ENCODE assay signal across 8 mouse cellular contexts in genomic region chr10:82811855-82812431, GRCm38 (mm10). TPM values are rescaled to one million over a fixed set of nuclear protein-coding genes. Genes with fewer than 3 reads are reported as not detected.
DNase-seq lines count a peak whose midpoint lies in the region; ATAC-seq and TF ChIP-seq lines count a peak whose summit lies in the region.

No protein-coding gene starts in this region.

- peak; percentile 71 for TF ChIP-seq CTCF in kidney, adult 2 months (conservative IDR thresholded peaks at IDR 0.05; ENCODE audit: insufficient read depth, insufficient read length, low read depth, low read length)
- TF ChIP-seq CTCF in liver, adult 2 months (IDR thresholded peaks at IDR 0.05; ENCODE audit: low read depth, low read length): peak; percentile 81

- ATAC-seq in embryonic facial prominence, embryonic 12.5 days (ENCODE audit: insufficient number of reproducible peaks, insufficient read depth, low FRiP score, low TSS enrichment): peak; percentile 38; the same call in 1 of the 2 replicates
- peak; percentile 76 for ATAC-seq in monocyte, adult 5-6 weeks (replicated peaks; ENCODE audit: insufficient number of reproducible peaks, low FRiP score, low TSS enrichment, poor library complexity, severe bottlenecking)

- H3K36me3 ChIP-seq in embryonic facial prominence, embryonic 12.5 days: no peaks in the 10 kb centered on the region
- no peaks in the 10 kb centered on the region for H3K36me3 ChIP-seq in kidney, adult 2 months (ENCODE audit: control insufficient read depth, insufficient read depth, low read length)
- H3K36me3 ChIP-seq in liver, adult 2 months (ENCODE audit: control insufficient read depth, insufficient read depth, low read length): no peaks in the 10 kb centered on the region

- H3K27me3 ChIP-seq in embryonic facial prominence, embryonic 12.5 days: no peaks in the 10 kb centered on the region
- no peaks in the 10 kb centered on the region for H3K27me3 ChIP-seq in kidney, adult 2 months (replicated peaks; ENCODE audit: control insufficient read depth, insufficient read depth, low read length)
- H3K27me3 ChIP-seq in liver, adult 2 months (ENCODE audit: control insufficient read depth, insufficient read depth, low read length): no peaks in the 10 kb centered on the region

- WGBS in embryonic facial prominence, embryonic 12.5 days: 5% methylated on average over 50 of the region's 52 CpGs
- 9% methylated on average over 40 of the region's 52 CpGs for WGBS in kidney, adult 2 months
- 6% methylated on average over 42 of the region's 52 CpGs for WGBS in liver, adult 2 months

- H3K79me2 ChIP-seq in liver, adult 2 months (ENCODE audit: control insufficient read depth, insufficient read depth, low read length): no peaks in the 10 kb centered on the region

- no peaks in the 10 kb centered on the region for H3K9me3 ChIP-seq in embryonic facial prominence, embryonic 12.5 days

- peak overlapping the region; percentile 48 for H3K4me3 ChIP-seq in embryonic facial prominence, embryonic 12.5 days
- H3K4me3 ChIP-seq in kidney, adult 2 months (ENCODE audit: insufficient read depth, low read depth, low read length): peak overlapping the region; percentile 48
- peak overlapping the region; percentile 64 for H3K4me3 ChIP-seq in liver, adult 2 months (ENCODE audit: insufficient read depth, low read depth, low read length)

- no peak overlapping the region for H3K27ac ChIP-seq in embryonic facial prominence, embryonic 12.5 days
- no peak overlapping the region for H3K27ac ChIP-seq in kidney, adult 2 months (ENCODE audit: insufficient read depth, low read depth, low read length)
- H3K27ac ChIP-seq in liver, adult 2 months (replicated peaks; ENCODE audit: insufficient read depth, low read depth, low read length): no peak overlapping the region

- H3K4me2 ChIP-seq in embryonic facial prominence, embryonic 12.5 days (replicated peaks): peak overlapping the region; percentile 61

- DNase-seq in left cerebral cortex, adult 18-20 months (ENCODE audit: low spot score in 2 of 2): peak; percentile 77 to 78
- DNase-seq in left cerebral cortex, adult 11 months (ENCODE audit: low spot score): no peak
- DNase-seq in heart, adult 8-10 months (ENCODE audit: low spot score): peak; percentile 36
- peak; percentile 73 for DNase-seq in kidney, adult 2 months
- no peak for DNase-seq in liver, adult 2 months (ENCODE audit: extremely low read depth, low read depth, low spot score)
- DNase-seq in spleen, postnatal 10 days (ENCODE audit: low spot score in 2 of 2): peak; percentile 73 to 85

- H3K9ac ChIP-seq in embryonic facial prominence, embryonic 12.5 days: peak overlapping the region; percentile 44; the same call in 1 of the 2 replicates
- H3K9ac ChIP-seq in liver, adult 2 months (ENCODE audit: low read depth, low read length): peak overlapping the region; percentile 61

- peaks cover 14% of the 10 kb centered on the region for H3K4me1 ChIP-seq in embryonic facial prominence, embryonic 12.5 days
- peaks cover 14% of the 10 kb centered on the region for H3K4me1 ChIP-seq in kidney, adult 2 months (ENCODE audit: control insufficient read depth, insufficient read depth, low read length)
- H3K4me1 ChIP-seq in liver, adult 2 months (ENCODE audit: control insufficient read depth, insufficient read depth, low read length): peaks cover 8% of the 10 kb centered on the region; the same call in 1 of the 2 replicates

- no peak for TF ChIP-seq POLR2A in kidney, adult 2 months (IDR thresholded peaks at IDR 0.05; ENCODE audit: low read depth, low read length)
- TF ChIP-seq POLR2A in liver, adult 2 months (IDR thresholded peaks at IDR 0.05; ENCODE audit: extremely low read depth, insufficient read depth, low read length): no peak

RNA-seq across cellular contexts. Expression of gene Txnrd1, which starts 21.8 kb away (rescaled TPM):
- total RNA-seq in left cerebral cortex, adult 18-20 months (2021): 10 to 100 TPM; 50.2 to 53.9 TPM
- polyA plus RNA-seq in embryonic facial prominence, embryonic 12.5 days (2016; fragmentation: Nextera tagmentation; extraction: Ambion mirVana): 143 and 148 TPM in 2 replicates
- total RNA-seq in heart, adult 8-10 months (2022): 10 to 100 TPM; 57.3 to 65.7 (median 59.4) TPM
- polyA plus RNA-seq in kidney, adult 2 months (2012; rRNA removed): 58.0 and 62.1 TPM in 2 replicates
- 71.2 and 83.2 TPM in 2 replicates for total RNA-seq in liver, adult 2 months (2014; rRNA removed)
- 50.4 and 51.9 TPM in 2 replicates for polyA plus RNA-seq in liver, adult 2 months (2012; rRNA removed)
- total RNA-seq in monocyte, adult 5-6 weeks (2017): 68.5 to 96.1 TPM (median 73.4 TPM) in 3 replicates

RNA-seq across cellular contexts. Expression of gene Nfyb, which starts 48.0 kb away (rescaled TPM):
- 10 to 100 TPM; 60.1 to 63.2 TPM for total RNA-seq in left cerebral cortex, adult 18-20 months (2021)
- 57.3 and 60.0 TPM in 2 replicates for polyA plus RNA-seq in embryonic facial prominence, embryonic 12.5 days (2016; fragmentation: Nextera tagmentation; extraction: Ambion mirVana)
- total RNA-seq in heart, adult 8-10 months (2022): 10 to 100 TPM; 13.0 to 16.0 (median 14.5) TPM
- 9.1 and 10.1 TPM in 2 replicates for polyA plus RNA-seq in kidney, adult 2 months (2012; rRNA removed)
- total RNA-seq in liver, adult 2 months (2014; rRNA removed): 30.8 and 34.8 TPM in 2 replicates
- polyA plus RNA-seq in liver, adult 2 months (2012; rRNA removed): 29.0 and 30.2 TPM in 2 replicates
- total RNA-seq in monocyte, adult 5-6 weeks (2017): 66.8 to 95.1 TPM (median 91.5 TPM) in 3 replicates

RNA-seq across cellular contexts. Expression of gene Eid3, which starts 54.5 kb away (rescaled TPM):
- total RNA-seq in left cerebral cortex, adult 18-20 months (2021): 1 to 10 TPM in 1 of 2 experiments, under 1 TPM in 1; 0.84 to 1.3 TPM
- 0.34 and 0.56 TPM in 2 replicates for polyA plus RNA-seq in embryonic facial prominence, embryonic 12.5 days (2016; fragmentation: Nextera tagmentation; extraction: Ambion mirVana)
- 1 to 10 TPM in 1 of 4 experiments, under 1 TPM in 3; 0.40 to 1.9 (median 0.58) TPM for total RNA-seq in heart, adult 8-10 months (2022)
- 0.09 and 0.24 TPM in 2 replicates for polyA plus RNA-seq in kidney, adult 2 months (2012; rRNA removed)
- 2.1 and 2.3 TPM in 2 replicates for total RNA-seq in liver, adult 2 months (2014; rRNA removed)
- polyA plus RNA-seq in liver, adult 2 months (2012; rRNA removed): 0.26 and 0.50 TPM in 2 replicates
- 9.6 to 18.2 TPM (median 16.2 TPM) in 3 replicates for total RNA-seq in monocyte, adult 5-6 weeks (2017)

Comparison
In these comparisons a context has a peak if more than half of its experiments do, and no peak if none do; other contexts are left out.
1. DNase-seq: peak in left cerebral cortex, adult 18-20 months (2 of 2), heart, adult 8-10 months (single experiment), kidney, adult 2 months (single experiment) and spleen, postnatal 10 days (2 of 2); none in left cerebral cortex, adult 11 months (single experiment) and liver, adult 2 months (single experiment).
2. Peak in every context shown above with its lines, with median percentiles within 50 percentile points of each other: H3K4me3 ChIP-seq.